Mouse (Mus musculus) megakaryocyte, embryonic 14.5 days (primary cell): ENCODE data around the gene Gm7544.

ENCODE experiments used
- FLI1 ChIP-seq: IDR thresholded peaks from 2 replicates; pipeline ENCODE4 v1.6.1; 2012; ENCODE audit warnings: low read length, inconsistent platforms, mixed read lengths
- GATA1 ChIP-seq: IDR thresholded peaks from 3 replicates; pipeline ENCODE4 v1.6.1; 2012; ENCODE audit warnings: mixed read lengths, low read length, inconsistent platforms, borderline replicate concordance

- TF ChIP-seq GATA1 (no peak), FLI1 (no peak)
These were observed 18.5 kb upstream of the Gm7544 start for GRCm38 (mm10) chr1:82974342-82974741.
